Mouse (Mus musculus) B cell, adult 67 days (primary cell): ENCODE measurements around the gene Ctbs. TPM values are rescaled to one million over a fixed set of nuclear protein-coding genes. Genes with fewer than 3 reads are reported as not detected.

ENCODE experiments used
- total RNA-seq, 2 experiments: library from RNA; stranded (reverse); gene quantifications; 4 replicates each; pipeline ENCODE4 v1.2.4; 2023

Ctbs gene
- total RNA-seq: 10 to 100 TPM in 1 of 2 experiments, 1 to 10 TPM in 1; 9.7 to 17.0 TPM

DNA sequence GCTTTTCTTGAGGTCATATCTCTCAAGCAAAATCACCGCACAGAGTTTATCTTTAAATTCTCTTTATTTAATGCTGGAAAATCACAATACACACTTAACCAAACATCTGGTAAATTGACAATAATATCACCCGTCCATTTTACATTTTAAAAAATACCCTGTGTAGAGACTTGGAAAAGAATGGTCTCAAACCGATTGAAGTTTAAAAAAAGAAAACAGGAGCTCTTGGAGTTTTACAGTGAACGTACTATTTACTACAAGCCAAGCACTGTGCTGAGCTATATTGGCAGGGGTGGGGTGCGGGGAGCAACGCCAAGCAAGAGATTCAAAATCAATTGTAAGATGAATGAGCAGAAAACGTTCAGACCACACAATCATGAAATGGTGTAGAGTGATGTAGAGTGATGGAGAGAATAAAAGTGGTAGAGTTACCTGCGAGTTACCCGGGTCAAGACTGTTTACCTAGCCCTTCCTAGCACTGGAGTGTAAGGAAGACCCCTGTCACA is at the start of gene Ctbs:
TSS of gene Ctbs (plus strand) at position 51 of the 506 bp plus-strand sequence.

GRCm38 (mm10) chr3:146404311-146405201 is 45.0 kb upstream of the Ctbs start, which contains the start of gene Ssx2ip:
Ssx2ip (plus strand) TSS chr3:146404642.

DNA sequence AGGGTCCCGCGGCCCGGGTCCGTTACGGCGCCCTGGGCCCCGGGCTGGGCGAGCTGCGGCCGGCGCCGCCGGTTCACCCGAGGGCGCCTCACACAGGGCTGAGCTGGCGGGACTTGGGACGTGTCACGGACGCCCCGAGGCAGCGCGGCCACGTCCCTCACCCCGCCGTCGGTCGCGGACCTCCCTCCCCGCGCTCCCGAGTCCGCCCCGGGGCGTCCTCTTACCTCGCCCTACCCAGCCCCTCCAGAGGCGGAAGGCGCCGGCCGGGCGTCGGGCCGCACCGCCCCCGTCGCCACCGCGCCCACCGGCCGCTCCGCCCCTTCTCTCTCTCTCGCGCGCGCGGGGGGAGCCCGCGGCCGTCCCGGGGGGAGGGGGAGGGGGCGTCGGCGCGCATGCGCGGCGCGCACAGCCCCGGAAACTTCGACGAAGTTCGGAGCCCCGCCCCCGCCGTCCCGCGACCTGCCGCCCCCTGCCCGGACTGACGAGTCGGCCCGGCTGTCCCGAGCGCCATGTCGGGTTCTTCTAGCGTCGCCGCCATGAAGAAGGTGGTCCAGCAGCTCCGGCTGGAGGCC is 49.9 kb downstream of the Ctbs start, which contains the start of the genes Spata1 and Gng5:
TSS of gene Spata1 (minus strand) at position 323 of the 572 bp plus-strand sequence.
TSS of gene Gng5 (plus strand) at position 377 of the 572 bp plus-strand sequence.

Other genes with a start within 250 kb of the Ctbs start
- gene Lpar3, start 228.8 kb upstream of the Ctbs start, total RNA-seq: not detected
- gene Ssx2ip, start 45.2 kb upstream of the Ctbs start, total RNA-seq: 1 to 10 TPM; 1.8 to 2.0 TPM
- gene Spata1, start 50.0 kb downstream of the Ctbs start, total RNA-seq: 10 to 100 TPM in 1 of 2 experiments, 1 to 10 TPM in 1; 7.2 to 12.4 TPM
- 100 to 1,000 TPM; 145 to 167 TPM for gene Gng5, start 50.0 kb downstream of the Ctbs start, total RNA-seq
- gene Rpf1, start 71.6 kb downstream of the Ctbs start, total RNA-seq: 10 to 100 TPM; 96.6 to 97.3 TPM
- not detected for gene Uox, start 120.6 kb downstream of the Ctbs start, total RNA-seq
- gene Dnase2b, start 165.8 kb downstream of the Ctbs start, total RNA-seq: not detected
- not detected for gene 4930503B20Rik, start 201.5 kb downstream of the Ctbs start, total RNA-seq
- not detected for gene Samd13, start 235.8 kb downstream of the Ctbs start, total RNA-seq